Mouse (Mus musculus) intestine, embryonic 15.5 days (tissue): ENCODE results near the gene Recql. TPM values are rescaled to one million over a fixed set of nuclear protein-coding genes. Genes with fewer than 3 reads are reported as not detected.
"Not testable (repeated sequence)": the region's sequence is repeated elsewhere in the genome, so short reads cannot be mapped to it uniquely, and the experiment has no call there.

Experiments
- ATAC-seq: fragments of 200-750 bp; cut with Nextera tagmentation; 2 replicates; pipeline ENCODE4 v1.8.0; 2017; ENCODE audit warnings: moderate TSS enrichment, moderate library complexity
- H3K27ac ChIP-seq: fragments of 300-500 bp; sonication (generic); 2 replicates; pipeline ENCODE4 v1.5.1; 2015; ENCODE audit warnings: mild to moderate bottlenecking, inconsistent platforms
- H3K27me3 ChIP-seq: fragments of 300-500 bp; sonication (generic); replicated peaks from 2 replicates; pipeline ENCODE4 v1.6.1; 2015; ENCODE audit warnings: inconsistent platforms
- H3K36me3 ChIP-seq: fragments of 300-500 bp; sonication (generic); 2 replicates; pipeline ENCODE4 v1.6.1; 2015; ENCODE audit warnings: inconsistent platforms
- H3K4me1 ChIP-seq: fragments of 300-500 bp; sonication (generic); replicated peaks from 2 replicates; pipeline ENCODE4 v1.6.1; 2015; ENCODE audit warnings: inconsistent platforms
- H3K4me2 ChIP-seq: fragments of 300-500 bp; sonication (generic); replicated peaks from 2 replicates; pipeline ENCODE4 v1.6.1; 2015; ENCODE audit warnings: mild to moderate bottlenecking, inconsistent platforms
- H3K4me3 ChIP-seq: fragments of 300-500 bp; sonication (generic); replicated peaks from 2 replicates; pipeline ENCODE4 v1.5.1; 2015; ENCODE audit warnings: inconsistent platforms
- H3K9ac ChIP-seq: fragments of 300-500 bp; sonication (generic); 2 replicates; pipeline ENCODE4 v1.6.1; 2015; ENCODE audit warnings: inconsistent platforms
- H3K9me3 ChIP-seq: fragments of 300-500 bp; sonication (generic); 2 replicates; pipeline ENCODE4 v1.6.1; 2016; ENCODE audit warnings: inconsistent platforms
- WGBS: fragments of 180-500 bp; shearing (Covaris S2); methylation state at CpG from one replicate; pipeline ENCODE4 v1.1.7; 2015; 5-methylcytosine and 5-hydroxymethylcytosine counted together
- polyA plus RNA-seq: library from polyadenylated mRNA; unstranded; fragments of >200 nt; fragmentation: Nextera tagmentation; extraction: Ambion mirVana; gene quantifications from 2 replicates; pipeline ENCODE4 v1.2.1, GENCODE M21; 2015

The Recql gene
- polyA plus RNA-seq, 1 experiment from 2014 or later: 23.2 TPM

DNA sequence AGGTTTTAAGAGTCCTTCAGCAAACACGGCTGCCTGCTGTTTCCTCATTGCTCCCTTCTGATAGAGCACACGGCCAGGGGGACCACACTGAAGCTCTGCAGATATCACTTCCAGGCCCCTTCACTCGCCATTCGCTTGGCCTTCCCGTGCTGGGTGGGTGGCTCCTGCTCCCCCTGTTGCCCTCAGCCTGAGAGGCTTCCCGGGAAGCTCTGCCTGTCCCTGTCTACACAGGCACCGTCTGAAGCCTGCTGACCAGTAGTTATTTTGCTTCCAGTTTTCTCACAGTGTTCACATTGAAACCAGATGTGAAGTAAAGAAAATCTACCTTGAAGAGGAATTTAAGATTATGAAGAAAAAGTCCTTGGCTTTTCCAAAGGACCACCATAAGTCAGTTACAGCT, 29.8 kb downstream of the Recql start:
- Histone ChIP-seq H3K4me2 (no peak overlapping the region), H3K36me3 (peaks cover 5% of the 10 kb centered on the region; the same call in 1 of the 2 replicates), H3K9me3 (no peaks in the 10 kb centered on the region), H3K27me3 (no peaks in the 10 kb centered on the region), H3K27ac (no peak overlapping the region), H3K4me1 (no peaks in the 10 kb centered on the region), H3K9ac (no peak overlapping the region), H3K4me3 (no peak overlapping the region)
- no peak for ATAC-seq
- WGBS: 68% methylated on average over 7 of the region's 7 CpGs

DNA sequence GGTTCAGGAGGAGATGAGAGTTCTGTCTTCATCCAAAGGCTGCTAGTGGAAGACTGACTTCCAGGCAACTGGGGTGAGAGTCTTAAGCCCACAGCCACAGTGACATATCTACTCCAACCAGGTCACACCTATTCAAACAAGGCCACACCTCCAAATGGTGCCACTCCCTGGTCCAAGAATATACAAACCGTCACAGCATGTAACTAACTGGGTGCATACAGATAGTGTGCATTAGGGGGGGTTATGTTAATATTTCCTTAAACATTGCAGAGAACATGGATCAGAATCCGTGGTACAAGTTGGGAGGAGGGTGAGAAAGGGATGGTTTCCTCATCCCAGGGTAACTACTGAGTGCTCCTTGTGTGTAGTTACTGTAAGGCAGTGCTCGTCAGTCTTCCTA, 34.8 kb downstream of the Recql start:
- not testable (repeated sequence) for H3K27ac ChIP-seq, ATAC-seq, H3K4me1 ChIP-seq, H3K4me2 ChIP-seq, H3K27me3 ChIP-seq, H3K9me3 ChIP-seq, H3K4me3 ChIP-seq, H3K9ac ChIP-seq
- 78% methylated on average over 3 of the region's 3 CpGs for WGBS
- H3K36me3 ChIP-seq: peaks cover 14% of the 10 kb centered on the region; the same call in 1 of the 2 replicates

GRCm38 (mm10) chr6:142347431-142348385, 39.2 kb downstream of the Recql start:
- no peak for ATAC-seq
- Histone ChIP-seq H3K4me1 (no peaks in the 10 kb centered on the region), H3K4me3 (no peak overlapping the region), H3K4me2 (no peak overlapping the region), H3K9me3 (no peaks in the 10 kb centered on the region), H3K27ac (no peak overlapping the region), H3K9ac (no peak overlapping the region), H3K36me3 (peaks cover 9% of the 10 kb centered on the region; the same call in 1 of the 2 replicates), H3K27me3 (no peaks in the 10 kb centered on the region)
- WGBS: 73% methylated on average over 11 of the region's 11 CpGs

DNA sequence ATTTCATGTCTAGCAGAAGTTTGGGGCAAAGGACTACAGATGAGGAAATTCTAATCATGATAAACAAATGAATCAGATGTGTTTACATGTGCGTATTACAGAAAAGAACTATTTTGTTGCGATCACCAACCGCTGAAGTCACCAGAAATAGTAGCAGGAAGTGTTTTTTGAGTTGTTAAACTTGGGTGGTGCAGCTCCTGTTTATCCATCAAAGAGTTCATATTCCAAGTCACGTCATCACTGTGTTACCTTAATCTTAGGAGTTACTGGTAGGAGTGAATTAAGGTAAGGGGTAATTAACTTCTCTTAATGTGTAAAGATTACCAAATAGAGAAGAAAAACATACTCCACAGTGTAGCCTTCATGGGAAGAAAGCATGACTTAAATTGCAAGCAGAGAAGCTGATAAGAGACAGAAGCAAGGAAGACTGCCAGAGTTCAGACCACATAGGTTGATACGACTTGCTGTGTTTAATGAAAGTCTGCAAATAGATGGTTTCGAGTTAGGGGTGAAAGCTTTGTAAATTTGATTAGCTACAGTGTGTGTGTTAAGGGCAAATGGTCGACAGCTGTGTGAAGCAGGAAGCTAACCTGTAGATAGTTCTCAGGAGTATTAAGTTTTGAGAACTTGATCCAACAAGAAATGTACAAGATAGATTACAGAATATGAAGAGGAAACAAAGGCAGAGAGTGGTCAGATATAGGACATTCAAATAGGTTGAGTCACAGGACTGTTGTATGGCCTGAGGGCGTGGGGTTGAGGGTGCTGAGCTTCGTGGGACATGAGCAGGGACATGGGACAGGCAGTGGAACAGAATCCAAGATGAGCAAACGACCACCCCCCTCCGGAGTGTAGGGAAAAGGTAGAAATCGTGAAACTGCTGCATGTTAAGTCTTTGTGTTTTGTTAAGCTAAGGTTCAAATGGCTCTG, 40.4 kb downstream of the Recql start:
- 44% methylated on average over 12 of the region's 12 CpGs for WGBS
- Histone ChIP-seq H3K4me2 (peak overlapping the region; percentile 60), H3K9ac (peak overlapping the region; percentile 64; the same call in 1 of the 2 replicates), H3K36me3 (peaks cover 5% of the 10 kb centered on the region; the same call in 1 of the 2 replicates), H3K27me3 (no peaks in the 10 kb centered on the region), H3K4me3 (peak overlapping the region; percentile 77), H3K9me3 (no peaks in the 10 kb centered on the region), H3K4me1 (no peaks in the 10 kb centered on the region), H3K27ac (no peak overlapping the region)
- peak; percentile 48 for ATAC-seq

DNA sequence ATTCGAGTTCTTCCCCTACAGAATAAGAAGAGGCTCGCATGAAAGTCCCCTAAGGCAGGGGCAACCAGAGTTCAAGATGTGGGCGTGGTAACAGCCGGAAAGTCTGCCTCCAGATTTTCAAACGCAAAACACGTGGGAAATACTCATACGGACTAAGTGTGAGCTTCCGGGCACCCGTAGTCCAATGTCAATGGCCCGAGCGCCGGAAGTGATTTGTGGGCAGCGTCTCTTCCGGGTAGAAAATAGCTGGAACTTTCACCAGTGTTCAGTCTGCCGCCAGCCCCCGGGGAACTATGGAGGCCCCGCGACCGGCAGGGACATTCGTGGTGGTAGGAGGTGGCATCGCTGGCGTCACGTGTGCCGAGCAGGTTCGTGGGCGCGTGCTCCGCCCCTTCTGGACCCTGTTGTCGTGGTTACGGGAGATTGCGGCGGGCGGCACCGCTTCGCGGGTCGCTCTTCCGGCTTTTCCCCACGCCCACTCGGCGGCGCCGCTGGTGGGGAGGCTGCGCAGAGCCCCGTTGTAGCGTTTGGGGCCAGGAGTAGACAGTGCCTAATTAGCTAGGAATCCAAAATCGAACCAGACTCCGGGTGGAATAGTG, 41.3 kb downstream of the Recql start, which contains the start of gene Pyroxd1:
Gene Pyroxd1, plus strand, starts transcription at position 215 of the 599 bp plus-strand sequence.
- no peaks in the 10 kb centered on the region for H3K27me3 ChIP-seq
- peak within 1 kb of the TSS; percentile 77 for H3K4me3 ChIP-seq
- H3K9me3 ChIP-seq: no peaks in the 10 kb centered on the region
- no peaks in the 10 kb centered on the region for H3K4me1 ChIP-seq
- H3K36me3 ChIP-seq: no peaks in the 10 kb centered on the region
- ATAC-seq: peak; percentile 97
- H3K4me2 ChIP-seq: peak within 1 kb of the TSS; percentile 60
- under 1% methylated on average over 48 of the region's 48 CpGs for WGBS
- peak within 1 kb of the TSS; percentile 64 for H3K9ac ChIP-seq
- peak within 1 kb of the TSS; percentile 88 for H3K27ac ChIP-seq

DNA sequence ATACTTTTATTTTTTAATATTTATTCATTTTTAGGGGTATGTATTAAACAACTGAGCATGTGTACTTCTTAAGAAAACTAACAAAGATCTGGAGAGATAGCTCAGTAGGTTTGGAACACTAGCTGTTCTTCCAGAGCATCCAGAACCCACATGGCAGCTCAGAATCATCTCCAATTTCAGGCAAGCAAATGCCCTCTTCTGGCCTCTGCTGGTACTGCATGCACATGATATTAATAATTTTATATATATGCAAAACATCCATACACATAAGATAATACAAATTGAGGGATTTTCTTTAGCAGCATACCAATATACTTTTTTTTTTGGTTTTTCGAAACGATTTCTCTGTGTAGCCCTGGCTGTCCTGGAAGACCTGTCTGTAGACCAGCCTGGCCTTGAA, 43.3 kb downstream of the Recql start:
- no peaks in the 10 kb centered on the region for H3K27me3 ChIP-seq
- H3K27ac ChIP-seq: no peak overlapping the region
- WGBS: 68% methylated on average over 2 of the region's 2 CpGs
- no peak overlapping the region for H3K4me2 ChIP-seq
- no peaks in the 10 kb centered on the region for H3K9me3 ChIP-seq
- no peak overlapping the region for H3K4me3 ChIP-seq
- ATAC-seq: no peak
- H3K9ac ChIP-seq: no peak overlapping the region
- H3K36me3 ChIP-seq: no peaks in the 10 kb centered on the region
- H3K4me1 ChIP-seq: no peaks in the 10 kb centered on the region

GRCm38 (mm10) chr6:142339576-142339975, 47.3 kb downstream of the Recql start:
- Histone ChIP-seq H3K9me3 (no peaks in the 10 kb centered on the region), H3K36me3 (no peaks in the 10 kb centered on the region), H3K4me3 (no peak overlapping the region), H3K27ac (no peak overlapping the region), H3K9ac (no peak overlapping the region), H3K27me3 (no peaks in the 10 kb centered on the region), H3K4me1 (no peaks in the 10 kb centered on the region), H3K4me2 (no peak overlapping the region)
- 31% methylated on average over 2 of the region's 2 CpGs for WGBS
- ATAC-seq: no peak

GRCm38 (mm10) chr6:142338961-142339360, 47.9 kb downstream of the Recql start:
- Histone ChIP-seq H3K36me3 (no peaks in the 10 kb centered on the region), H3K27ac (no peak overlapping the region), H3K4me2 (no peak overlapping the region), H3K4me1 (no peaks in the 10 kb centered on the region), H3K9ac (no peak overlapping the region), H3K9me3 (no peaks in the 10 kb centered on the region), H3K27me3 (no peaks in the 10 kb centered on the region), H3K4me3 (no peak overlapping the region)
- no peak for ATAC-seq
- 71% methylated on average over 2 of the region's 2 CpGs for WGBS

DNA sequence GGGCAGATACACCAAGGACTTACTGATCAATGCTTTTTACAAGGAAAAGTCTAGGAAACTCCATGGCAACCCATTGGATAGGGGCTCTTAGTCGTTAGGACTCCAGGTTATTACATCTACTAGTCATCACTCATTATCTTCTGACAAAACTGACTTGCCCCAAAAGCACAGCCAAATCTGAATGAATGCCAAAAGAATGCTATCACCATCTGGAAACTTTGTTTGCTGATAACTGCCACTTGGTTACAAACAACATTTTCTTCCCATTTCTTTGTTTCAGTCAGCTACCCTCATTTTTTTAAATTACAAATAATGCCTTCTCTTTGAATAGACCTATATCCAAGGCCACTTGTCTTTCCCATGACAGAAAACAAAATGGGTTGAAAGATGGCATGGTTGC, 57.7 kb downstream of the Recql start:
- no peak overlapping the region for H3K9ac ChIP-seq
- H3K27ac ChIP-seq: no peak overlapping the region
- no peaks in the 10 kb centered on the region for H3K4me1 ChIP-seq
- ATAC-seq: no peak
- H3K36me3 ChIP-seq: no peaks in the 10 kb centered on the region
- no peaks in the 10 kb centered on the region for H3K9me3 ChIP-seq
- H3K27me3 ChIP-seq: no peaks in the 10 kb centered on the region
- H3K4me2 ChIP-seq: no peak overlapping the region
- no peak overlapping the region for H3K4me3 ChIP-seq
- 65% methylated on average over 1 of the region's 1 CpGs for WGBS

- Histone ChIP-seq H3K4me1 (no peaks in the 10 kb centered on the region), H3K9ac (no peak overlapping the region), H3K36me3 (no peaks in the 10 kb centered on the region), H3K4me3 (no peak overlapping the region), H3K27ac (no peak overlapping the region), H3K4me2 (no peak overlapping the region), H3K27me3 (no peaks in the 10 kb centered on the region), H3K9me3 (no peaks in the 10 kb centered on the region)
- ATAC-seq: no peak
- WGBS: 68% methylated on average over 3 of the region's 3 CpGs
These were observed 60.3 kb downstream of the Recql start for GRCm38 (mm10) chr6:142326598-142326997.

DNA sequence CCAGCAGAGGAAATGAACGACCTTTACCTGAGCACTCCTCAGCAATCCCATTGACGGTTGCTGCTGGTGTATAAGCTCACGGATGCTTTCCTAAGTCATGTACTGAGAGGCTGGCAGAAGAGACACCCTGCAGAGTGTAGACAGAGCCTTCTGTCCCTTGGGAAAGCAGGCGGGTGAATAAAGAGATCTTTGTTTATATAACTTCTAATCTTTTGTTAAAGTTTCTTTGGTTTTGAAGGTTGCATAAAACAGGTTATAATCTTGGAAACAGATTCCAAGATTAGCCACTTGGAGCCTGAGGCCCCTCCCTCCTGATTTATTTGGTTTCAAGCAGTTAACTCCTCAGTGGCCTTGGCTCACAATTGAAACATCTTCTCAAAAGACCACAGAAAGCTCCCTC, 64.0 kb downstream of the Recql start, which contains the start of gene Slco1a5:
Gene Slco1a5, minus strand, starts transcription at position 101 of the 400 bp plus-strand sequence.
- Histone ChIP-seq H3K4me2 (no peak within 1 kb of the TSS), H3K27me3 (no peaks in the 10 kb centered on the region), H3K9me3 (no peaks in the 10 kb centered on the region), H3K4me3 (no peak within 1 kb of the TSS), H3K9ac (no peak within 1 kb of the TSS), H3K4me1 (no peaks in the 10 kb centered on the region), H3K27ac (no peak within 1 kb of the TSS), H3K36me3 (no peaks in the 10 kb centered on the region)
- ATAC-seq: no peak
- 20% methylated on average over 4 of the region's 4 CpGs for WGBS

- Histone ChIP-seq H3K4me2 (no peak overlapping the region), H3K27ac (no peak overlapping the region), H3K9ac (no peak overlapping the region), H3K36me3 (no peaks in the 10 kb centered on the region), H3K4me1 (no peaks in the 10 kb centered on the region), H3K4me3 (no peak overlapping the region), H3K9me3 (no peaks in the 10 kb centered on the region), H3K27me3 (no peaks in the 10 kb centered on the region)
- ATAC-seq: no peak
These were observed 69.8 kb downstream of the Recql start for GRCm38 (mm10) chr6:142317106-142317505.
